Mouse (Mus musculus) bone marrow, adult 2 months (tissue): ENCODE results near the gene Ep400.
"Not testable (repeated sequence)": the region's sequence is repeated elsewhere in the genome, so short reads cannot be mapped to it uniquely, and the experiment has no call there.

ENCODE experiments used
- CTCF ChIP-seq: fragments of 200-500 bp; IDR thresholded peaks from 2 replicates; pipeline ENCODE4 v1.5.1; 2011; ENCODE audit warnings: low read length, control low read depth; ENCODE audit not compliant: control insufficient read depth, insufficient read depth
- POLR2A ChIP-seq: fragments of 200-500 bp; IDR thresholded peaks from 2 replicates; pipeline ENCODE4 v1.6.1; 2011; ENCODE audit warnings: low read depth, mild to moderate bottlenecking, control low read depth, low read length, borderline replicate concordance; ENCODE audit not compliant: control insufficient read depth

DNA sequence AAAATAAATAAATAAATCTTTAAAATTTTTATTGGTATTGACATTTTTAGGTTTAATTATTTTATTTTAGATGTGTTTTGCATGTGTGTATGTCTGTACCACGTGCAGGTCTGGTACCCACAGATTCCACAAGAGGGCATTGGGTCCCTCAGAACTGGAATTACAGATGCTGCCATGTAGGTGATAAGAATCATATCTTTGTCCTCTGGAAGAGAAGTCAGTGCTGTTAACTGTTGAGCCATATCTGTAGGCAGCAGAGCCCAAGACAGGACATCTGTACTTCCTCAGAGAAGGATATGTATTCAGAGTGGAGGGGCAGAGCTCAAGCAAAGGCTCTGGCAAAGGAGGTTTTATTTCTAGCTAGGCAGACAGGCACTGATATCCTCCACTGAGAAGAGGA is 49.1 kb downstream of the Ep400 start:
- TF ChIP-seq CTCF, POLR2A: not testable (repeated sequence)
